Mouse (Mus musculus) adipose tissue, adult 10 weeks (tissue): ENCODE measurements around the gene Acot1. TPM values are rescaled to one million over a fixed set of nuclear protein-coding genes. Genes with fewer than 3 reads are reported as not detected.

Experiments used
- polyA plus RNA-seq: library from polyadenylated mRNA; stranded (reverse); fragments of 350-450 nt; fragmentation: Illumina TruSeq; extraction: RNeasy Lipid Tissue Mini Kit (QIAGEN cat#74804); gene quantifications from one replicate; pipeline ENCODE4 v1.2.3, GENCODE M21; 2014; ENCODE audit warnings: low read depth, low replicate concordance

Gene Acot1
- polyA plus RNA-seq: 39.7 TPM

GRCm38 (mm10) chr12:84009171-84009965, at the start of gene Acot1:
Acot1 (plus strand) TSS chr12:84009490.

GRCm38 (mm10) chr12:83984752-83985151, 24.5 kb upstream of the Acot1 start, which contains the start of gene Heatr4:
Heatr4 (minus strand) TSS chr12:83984852.

GRCm38 (mm10) chr12:83987583-83988441, 21.5 kb upstream of the Acot1 start, which contains the start of gene Acot2:
Acot2 (plus strand) TSS chr12:83987861.

GRCm38 (mm10) chr12:84038241-84038640, 29.0 kb downstream of the Acot1 start, which contains the start of gene Acot4:
Acot4 (plus strand) TSS chr12:84038379.

GRCm38 (mm10) chr12:84038691-84039111, 29.4 kb downstream of the Acot1 start, which contains the start of gene Gm49366:
Gm49366 (plus strand) TSS chr12:84038935.

GRCm38 (mm10) chr12:84051937-84052474, 42.7 kb downstream of the Acot1 start, which contains the start of gene Acot3:
Acot3 (plus strand) TSS chr12:84052144.

Other genes with a start within 250 kb of the Acot1 start
- gene Papln, start 245.9 kb upstream of the Acot1 start, polyA plus RNA-seq: 6.5 TPM
- gene Numb, start 87.6 kb upstream of the Acot1 start, polyA plus RNA-seq: 34.6 TPM
- gene Riox1, start 58.9 kb upstream of the Acot1 start, polyA plus RNA-seq: 6.8 TPM
- gene Heatr4, start 24.6 kb upstream of the Acot1 start, polyA plus RNA-seq: 0.60 TPM
- 11.1 TPM for gene Acot2, start 21.6 kb upstream of the Acot1 start, polyA plus RNA-seq
- 2.2 TPM for gene Acot4, start 28.9 kb downstream of the Acot1 start, polyA plus RNA-seq
- gene Gm49366, start 29.4 kb downstream of the Acot1 start, polyA plus RNA-seq: not detected
- not detected for gene Acot3, start 42.7 kb downstream of the Acot1 start, polyA plus RNA-seq
- gene Acot5, start 59.8 kb downstream of the Acot1 start, polyA plus RNA-seq: 0.42 TPM
- gene Acot6, start 91.2 kb downstream of the Acot1 start, polyA plus RNA-seq: 6.1 TPM
- gene Dnal1, start 104.9 kb downstream of the Acot1 start, polyA plus RNA-seq: 13.8 TPM
- 0.45 TPM for gene Pnma1, start 139.0 kb downstream of the Acot1 start, polyA plus RNA-seq
- gene Elmsan1, start 209.4 kb downstream of the Acot1 start, polyA plus RNA-seq: 13.1 TPM